Mouse (Mus musculus): ENCODE results near the gene Carmil1. TPM values are rescaled to one million over a fixed set of nuclear protein-coding genes. Genes with fewer than 3 reads are reported as not detected.
A peak's percentile ranks its signal among the peaks of the same experiment; 100 is the strongest.

The Carmil1 gene
- polyA plus RNA-seq, 1 experiment from 2014 or later = 39.9 TPM

GRCm38 (mm10) chr13:24144141-24144540, 136.5 kb downstream of the Carmil1 start:
- H3K9ac ChIP-seq (replicated peaks) = no peak overlapping the region
- H3K27me3 ChIP-seq (replicated peaks) = no peaks in the 10 kb centered on the region
- no peaks in the 10 kb centered on the region for H3K9me3 ChIP-seq (replicated peaks)
- H3K27ac ChIP-seq (replicated peaks) = no peak overlapping the region
- 64% methylated on average over 2 of the region's 2 CpGs for WGBS
- H3K4me3 ChIP-seq (replicated peaks) = no peak overlapping the region
- no peaks in the 10 kb centered on the region for H3K4me1 ChIP-seq
- ATAC-seq (ENCODE audit: low FRiP score) = no peak
- H3K4me2 ChIP-seq = no peak overlapping the region
- H3K36me3 ChIP-seq = 0 out of 2 replicates have a peak, but pooled peaks cover 4% of the 10 kb centered on the region

- ATAC-seq (ENCODE audit: low FRiP score) = no peak; the same call in 1 of the 2 replicates
- H3K4me3 ChIP-seq (replicated peaks) = no peak overlapping the region
- 95% methylated on average over 5 of the region's 5 CpGs for WGBS
- 0 out of 2 replicates have a peak, but pooled peaks cover 4% of the 10 kb centered on the region for H3K36me3 ChIP-seq
- H3K4me2 ChIP-seq = no peak overlapping the region
- no peak overlapping the region for H3K9ac ChIP-seq (replicated peaks)
- no peaks in the 10 kb centered on the region for H3K27me3 ChIP-seq (replicated peaks)
- peaks cover 12% of the 10 kb centered on the region for H3K4me1 ChIP-seq
- H3K27ac ChIP-seq (replicated peaks) = no peak overlapping the region
- H3K9me3 ChIP-seq (replicated peaks) = no peaks in the 10 kb centered on the region
Observed at GRCm38 (mm10) chr13:24136836-24137235, 143.8 kb downstream of the Carmil1 start.

GRCm38 (mm10) chr13:24135282-24136230, 145.0 kb downstream of the Carmil1 start:
- H3K9me3 ChIP-seq (replicated peaks) = no peaks in the 10 kb centered on the region
- ATAC-seq (ENCODE audit: low FRiP score) = peak; percentile 47; the same call in 1 of the 2 replicates
- WGBS = 46% methylated on average over 21 of the region's 21 CpGs
- H3K4me1 ChIP-seq = peaks cover 12% of the 10 kb centered on the region
- no peaks in the 10 kb centered on the region for H3K27me3 ChIP-seq (replicated peaks)
- no peak overlapping the region for H3K27ac ChIP-seq (replicated peaks)
- no peak overlapping the region for H3K4me3 ChIP-seq (replicated peaks)
- H3K9ac ChIP-seq (replicated peaks) = no peak overlapping the region
- 0 out of 2 replicates have a peak, but pooled peaks cover 4% of the 10 kb centered on the region for H3K36me3 ChIP-seq
- H3K4me2 ChIP-seq = peak overlapping the region; percentile 7; the same call in 1 of the 2 replicates

- no peak overlapping the region for H3K9ac ChIP-seq (replicated peaks)
- no peak overlapping the region for H3K4me3 ChIP-seq (replicated peaks)
- no peak for ATAC-seq (ENCODE audit: low FRiP score)
- no peak overlapping the region for H3K4me2 ChIP-seq
- no peak overlapping the region for H3K27ac ChIP-seq (replicated peaks)
- 0 out of 2 replicates have a peak, but pooled peaks cover 4% of the 10 kb centered on the region for H3K36me3 ChIP-seq
- no peaks in the 10 kb centered on the region for H3K27me3 ChIP-seq (replicated peaks)
- H3K9me3 ChIP-seq (replicated peaks) = no peaks in the 10 kb centered on the region
- peaks cover 12% of the 10 kb centered on the region for H3K4me1 ChIP-seq
- WGBS = 88% methylated on average over 3 of the region's 3 CpGs
Observed at GRCm38 (mm10) chr13:24132866-24133265, 147.7 kb downstream of the Carmil1 start.

GRCm38 (mm10) chr13:24131319-24131718, 149.3 kb downstream of the Carmil1 start:
- no peak for ATAC-seq (ENCODE audit: low FRiP score)
- H3K27me3 ChIP-seq (replicated peaks) = no peaks in the 10 kb centered on the region
- H3K4me2 ChIP-seq = no peak overlapping the region
- WGBS = 93% methylated on average over 5 of the region's 5 CpGs
- H3K27ac ChIP-seq (replicated peaks) = no peak overlapping the region
- H3K36me3 ChIP-seq = no peaks in the 10 kb centered on the region
- H3K4me1 ChIP-seq = peaks cover 12% of the 10 kb centered on the region
- H3K4me3 ChIP-seq (replicated peaks) = no peak overlapping the region
- no peaks in the 10 kb centered on the region for H3K9me3 ChIP-seq (replicated peaks)
- H3K9ac ChIP-seq (replicated peaks) = no peak overlapping the region

- peaks cover 7% of the 10 kb centered on the region for H3K4me1 ChIP-seq
- no peak overlapping the region for H3K4me2 ChIP-seq
- no peaks in the 10 kb centered on the region for H3K9me3 ChIP-seq (replicated peaks)
- no peak overlapping the region for H3K9ac ChIP-seq (replicated peaks)
- H3K27me3 ChIP-seq (replicated peaks) = no peaks in the 10 kb centered on the region
- WGBS = 92% methylated on average over 2 of the region's 2 CpGs
- H3K36me3 ChIP-seq = no peaks in the 10 kb centered on the region
- no peak overlapping the region for H3K4me3 ChIP-seq (replicated peaks)
- no peak for ATAC-seq (ENCODE audit: low FRiP score)
- no peak overlapping the region for H3K27ac ChIP-seq (replicated peaks)
Observed at GRCm38 (mm10) chr13:24130741-24131140, 149.9 kb downstream of the Carmil1 start.

GRCm38 (mm10) chr13:24128731-24129130, 151.9 kb downstream of the Carmil1 start:
- no peaks in the 10 kb centered on the region for H3K9me3 ChIP-seq (replicated peaks)
- H3K9ac ChIP-seq (replicated peaks) = no peak overlapping the region
- no peak for ATAC-seq (ENCODE audit: low FRiP score)
- 100% methylated on average over 1 of the region's 1 CpGs for WGBS
- no peaks in the 10 kb centered on the region for H3K36me3 ChIP-seq
- H3K27me3 ChIP-seq (replicated peaks) = no peaks in the 10 kb centered on the region
- H3K4me2 ChIP-seq = no peak overlapping the region
- H3K4me1 ChIP-seq = no peaks in the 10 kb centered on the region
- H3K27ac ChIP-seq (replicated peaks) = no peak overlapping the region
- no peak overlapping the region for H3K4me3 ChIP-seq (replicated peaks)

GRCm38 (mm10) chr13:24125865-24126264, 154.7 kb downstream of the Carmil1 start:
- no peaks in the 10 kb centered on the region for H3K4me1 ChIP-seq
- no peak overlapping the region for H3K4me3 ChIP-seq (replicated peaks)
- H3K4me2 ChIP-seq = no peak overlapping the region
- whole genome bisulfite sequencing = 86% methylated on average over 6 of the region's 6 CpGs
- ATAC-seq (ENCODE audit: low FRiP score) = no peak
- H3K36me3 ChIP-seq = 0 out of 2 replicates have a peak, but pooled peaks cover 5% of the 10 kb centered on the region
- no peaks in the 10 kb centered on the region for H3K9me3 ChIP-seq (replicated peaks)
- H3K27ac ChIP-seq (replicated peaks) = no peak overlapping the region
- H3K9ac ChIP-seq (replicated peaks) = no peak overlapping the region
- H3K27me3 ChIP-seq (replicated peaks) = no peaks in the 10 kb centered on the region

GRCm38 (mm10) chr13:24117181-24117812, 163.3 kb downstream of the Carmil1 start:
- Histone ChIP-seq H3K27ac (replicated peaks) (no peak overlapping the region), H3K4me2 (no peak overlapping the region), H3K9ac (replicated peaks) (no peak overlapping the region), H3K36me3 (0 out of 2 replicates have a peak, but pooled peaks cover 5% of the 10 kb centered on the region), H3K4me1 (no peaks in the 10 kb centered on the region), H3K9me3 (replicated peaks) (no peaks in the 10 kb centered on the region), H3K27me3 (replicated peaks) (no peaks in the 10 kb centered on the region), H3K4me3 (replicated peaks) (no peak overlapping the region)
- 75% methylated on average over 7 of the region's 7 CpGs for WGBS
- no peak for ATAC-seq (ENCODE audit: low FRiP score)

GRCm38 (mm10) chr13:24112689-24113348, 167.8 kb downstream of the Carmil1 start:
- Histone ChIP-seq H3K27ac (replicated peaks) (no peak overlapping the region), H3K4me1 (no peaks in the 10 kb centered on the region), H3K9ac (replicated peaks) (no peak overlapping the region), H3K9me3 (replicated peaks) (no peaks in the 10 kb centered on the region), H3K4me2 (no peak overlapping the region), H3K4me3 (replicated peaks) (no peak overlapping the region), H3K36me3 (no peaks in the 10 kb centered on the region), H3K27me3 (replicated peaks) (no peaks in the 10 kb centered on the region)
- peak; percentile 41; the same call in 1 of the 2 replicates for ATAC-seq (ENCODE audit: low FRiP score)
- 80% methylated on average over 9 of the region's 9 CpGs for WGBS

GRCm38 (mm10) chr13:24110329-24110728, 170.3 kb downstream of the Carmil1 start:
- no peak overlapping the region for H3K4me3 ChIP-seq (replicated peaks)
- no peaks in the 10 kb centered on the region for H3K27me3 ChIP-seq (replicated peaks)
- H3K4me2 ChIP-seq = no peak overlapping the region
- no peak for ATAC-seq (ENCODE audit: low FRiP score)
- H3K27ac ChIP-seq (replicated peaks) = no peak overlapping the region
- H3K36me3 ChIP-seq = no peaks in the 10 kb centered on the region
- no peak overlapping the region for H3K9ac ChIP-seq (replicated peaks)
- 68% methylated on average over 7 of the region's 7 CpGs for WGBS
- peaks cover 16% of the 10 kb centered on the region for H3K4me1 ChIP-seq
- no peaks in the 10 kb centered on the region for H3K9me3 ChIP-seq (replicated peaks)
